5 mouse cellular contexts compared by ENCODE assay signal in the genomic region with DNA sequence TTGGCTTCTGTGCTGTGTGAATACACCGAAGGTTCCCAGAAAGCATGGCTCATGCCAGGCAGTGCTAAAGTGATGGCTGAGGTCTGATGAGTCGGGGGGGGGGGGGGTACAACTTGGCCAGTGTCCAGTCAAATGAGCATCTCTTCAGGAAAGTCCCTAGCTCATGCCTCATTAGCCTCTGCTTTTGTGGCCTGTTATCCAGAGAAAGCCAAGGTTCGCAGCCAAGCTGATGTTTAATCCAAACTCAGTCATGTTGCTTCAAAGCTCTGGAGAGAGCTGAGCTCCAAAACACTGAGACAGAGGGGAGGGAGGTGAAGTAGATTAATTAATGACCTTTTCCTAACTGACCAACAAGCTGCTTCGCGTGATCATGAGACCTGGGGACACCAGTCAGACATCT. TPM values are rescaled to one million over a fixed set of nuclear protein-coding genes. Genes with fewer than 3 reads are reported as not detected.
"Had no signal": no experiment of that assay in that cellular context is flagged by ENCODE, and none has a peak within 500 bp of the region (broad histone marks: within the 10 kb centered on the region; RNA-seq: fewer than 3 reads in every experiment).

No protein-coding gene starts in this region.

RNA-seq across cellular contexts. Expression of gene Gm49673, which starts 51.9 kb away (rescaled TPM):
- polyA plus RNA-seq: large intestine, adult 2 months; limb, embryonic 10.5 days; liver, embryonic 12.5 days; liver, embryonic 15.5 days; midbrain, embryonic 12.5 days had no signal
